Mouse (Mus musculus) forebrain, embryonic 15.5 days (tissue): ENCODE measurements around the gene Thbs4. TPM values are rescaled to one million over a fixed set of nuclear protein-coding genes. Genes with fewer than 3 reads are reported as not detected.
A peak's percentile ranks its signal among the peaks of the same experiment; 100 is the strongest.
"Not testable (repeated sequence)": the region's sequence is repeated elsewhere in the genome, so short reads cannot be mapped to it uniquely, and the experiment has no call there.

Source experiments
- ATAC-seq: fragments of 200-750 bp; cut with Nextera tagmentation; replicated peaks from 2 replicates; pipeline ENCODE4 v1.8.0; 2017; ENCODE audit warnings: mild to moderate bottlenecking, moderate TSS enrichment, moderate library complexity
- H3K27ac ChIP-seq: fragments of 300-500 bp; sonication (generic); replicated peaks from 2 replicates; pipeline ENCODE4 v1.5.1; 2015; ENCODE audit warnings: mild to moderate bottlenecking, inconsistent platforms
- H3K27me3 ChIP-seq: fragments of 300-500 bp; sonication (generic); 2 replicates; pipeline ENCODE4 v1.6.1; 2015; ENCODE audit warnings: inconsistent platforms
- H3K36me3 ChIP-seq: fragments of 300-500 bp; sonication (generic); 2 replicates; pipeline ENCODE4 v1.6.1; 2015; ENCODE audit warnings: mild to moderate bottlenecking, inconsistent platforms
- H3K4me1 ChIP-seq: fragments of 300-500 bp; sonication (generic); 2 replicates; pipeline ENCODE4 v1.6.1; 2015; ENCODE audit warnings: inconsistent platforms
- H3K4me2 ChIP-seq: fragments of 300-500 bp; sonication (generic); replicated peaks from 2 replicates; pipeline ENCODE4 v1.6.1; 2015; ENCODE audit warnings: mild to moderate bottlenecking, inconsistent platforms
- H3K4me3 ChIP-seq: fragments of 300-500 bp; sonication (generic); 2 replicates; pipeline ENCODE4 v1.5.1; 2015; ENCODE audit warnings: mild to moderate bottlenecking, inconsistent platforms
- H3K9ac ChIP-seq: fragments of 300-500 bp; sonication (generic); replicated peaks from 2 replicates; pipeline ENCODE4 v1.6.1; 2015; ENCODE audit warnings: mild to moderate bottlenecking, inconsistent platforms
- H3K9me3 ChIP-seq: fragments of 300-500 bp; sonication (generic); 2 replicates; pipeline ENCODE4 v1.6.1; 2016; ENCODE audit warnings: inconsistent platforms
- WGBS: fragments of 180-500 bp; shearing (Covaris S2); methylation state at CpG from one replicate; pipeline ENCODE4 v1.1.7; 2015; ENCODE audit warnings: mixed read lengths; 5-methylcytosine and 5-hydroxymethylcytosine counted together
- polyA plus RNA-seq: library from polyadenylated mRNA; unstranded; fragments of >200 nt; fragmentation: Nextera tagmentation; extraction: Ambion mirVana; gene quantifications from 2 replicates; pipeline ENCODE4 v1.2.1, GENCODE M21; 2015

The Thbs4 gene
- polyA plus RNA-seq = 0.93 and 1.5 TPM in 2 replicates

DNA sequence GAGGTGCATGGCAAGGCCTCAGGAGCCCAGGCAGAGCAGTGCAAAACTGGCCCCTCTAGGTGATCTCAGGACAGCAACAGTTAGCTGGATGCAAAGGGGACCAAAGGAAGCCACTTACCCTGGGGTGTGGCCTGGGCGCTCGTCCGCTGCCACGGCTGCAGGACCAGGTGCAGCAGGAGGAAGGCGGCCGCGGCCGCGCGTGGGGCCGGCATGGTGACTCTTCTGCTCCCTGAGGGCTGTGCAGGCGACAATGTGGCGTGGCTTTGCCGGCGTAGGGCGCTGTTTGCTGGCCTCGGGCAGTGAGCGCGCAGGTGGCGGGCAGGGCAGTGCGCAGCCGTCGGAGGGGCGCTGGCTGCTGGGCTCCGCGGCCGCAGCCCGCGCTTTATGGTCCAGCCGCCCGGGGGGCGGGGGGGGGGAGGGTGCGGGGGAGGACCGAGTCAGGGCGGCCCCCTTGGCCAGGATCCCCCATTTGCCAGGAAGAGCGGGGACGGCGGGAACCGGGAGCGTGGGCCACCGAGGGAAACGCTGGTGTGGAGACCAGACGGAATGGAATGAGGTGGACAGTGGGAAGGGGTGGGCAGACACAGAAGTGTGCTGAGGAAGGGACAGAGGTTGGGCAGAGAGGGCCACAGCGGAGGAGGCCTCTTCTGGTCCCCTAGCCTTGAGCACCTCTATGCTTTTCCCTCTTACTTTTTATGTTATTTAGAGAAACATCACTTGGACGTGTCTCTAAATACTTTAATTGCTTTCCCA lies at the start of gene Thbs4:
Thbs4 (minus strand) TSS at position 357 of the 753 bp plus-strand sequence.
- ATAC-seq = peak; percentile 70; the same call in 1 of the 2 replicates
- Histone ChIP-seq H3K36me3 (no peaks in the 10 kb centered on the region), H3K27ac (no peak within 1 kb of the TSS), H3K4me2 (peak within 1 kb of the TSS; percentile 47), H3K9ac (peak within 1 kb of the TSS; percentile 23), H3K4me1 (peaks cover 8% of the 10 kb centered on the region), H3K9me3 (no peaks in the 10 kb centered on the region), H3K27me3 (peaks cover 9% of the 10 kb centered on the region), H3K4me3 (peak within 1 kb of the TSS; percentile 29)
- WGBS = 7% methylated on average over 43 of the region's 45 CpGs

DNA sequence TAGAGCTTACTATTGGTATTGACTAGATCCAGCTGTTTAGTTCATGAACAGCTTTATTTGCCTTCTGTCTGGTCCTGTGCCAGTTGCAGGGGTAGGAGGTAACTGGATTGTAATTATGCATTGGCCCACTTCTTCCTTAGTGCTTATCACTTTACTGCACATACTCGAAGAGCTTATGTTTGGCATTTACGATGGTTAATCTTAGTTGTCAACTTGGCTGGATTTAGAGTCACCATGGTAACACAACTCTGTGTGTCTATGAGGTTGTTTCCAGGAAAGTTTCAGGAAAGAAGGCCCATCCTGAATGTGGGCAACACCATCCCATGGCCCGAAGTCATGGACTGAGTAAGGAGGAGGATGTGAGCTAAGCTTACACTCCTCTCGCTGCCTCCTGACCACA lies 38.5 kb upstream of the Thbs4 start:
- ATAC-seq = no peak

DNA sequence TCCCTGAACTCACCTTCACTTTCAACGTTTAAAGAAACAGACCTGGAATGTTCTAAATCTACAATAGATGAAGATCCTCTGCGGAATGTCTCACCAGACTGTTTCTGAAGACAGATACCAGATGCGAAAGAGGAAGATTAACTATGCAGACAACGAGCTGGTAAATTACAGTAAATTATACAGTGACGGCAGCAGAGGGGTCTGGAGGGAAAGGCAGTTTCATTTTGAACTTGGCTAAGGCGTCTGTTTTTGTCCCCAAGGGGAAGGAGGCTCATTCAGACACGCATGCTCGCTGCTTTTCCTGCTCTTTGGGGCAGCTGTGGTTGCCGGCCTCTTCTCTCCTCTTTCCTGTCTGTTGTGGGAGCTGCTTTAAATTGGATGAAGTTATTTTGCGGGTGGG lies 34.2 kb upstream of the Thbs4 start:
- Histone ChIP-seq H3K4me1 (0 out of 2 replicates have a peak, but pooled peaks cover 7% of the 10 kb centered on the region), H3K36me3 (no peaks in the 10 kb centered on the region), H3K4me3 (no peak overlapping the region), H3K27me3 (no peaks in the 10 kb centered on the region), H3K27ac (peak overlapping the region; percentile 50; the same call in 1 of the 2 replicates), H3K4me2 (no peak overlapping the region), H3K9me3 (no peaks in the 10 kb centered on the region), H3K9ac (no peak overlapping the region)
- peak; percentile 43; the same call in 1 of the 2 replicates for ATAC-seq
- WGBS = 59% methylated on average over 10 of the region's 10 CpGs

More for the DNA sequence above, 38.5 kb upstream of the Thbs4 start:
- Histone ChIP-seq H3K9me3 (no peaks in the 10 kb centered on the region), H3K27ac (no peak overlapping the region), H3K36me3 (no peaks in the 10 kb centered on the region), H3K9ac (no peak overlapping the region), H3K4me2 (no peak overlapping the region), H3K27me3 (no peaks in the 10 kb centered on the region), H3K4me1 (0 out of 2 replicates have a peak, but pooled peaks cover 7% of the 10 kb centered on the region), H3K4me3 (no peak overlapping the region)
- WGBS = 87% methylated on average over 4 of the region's 4 CpGs

DNA sequence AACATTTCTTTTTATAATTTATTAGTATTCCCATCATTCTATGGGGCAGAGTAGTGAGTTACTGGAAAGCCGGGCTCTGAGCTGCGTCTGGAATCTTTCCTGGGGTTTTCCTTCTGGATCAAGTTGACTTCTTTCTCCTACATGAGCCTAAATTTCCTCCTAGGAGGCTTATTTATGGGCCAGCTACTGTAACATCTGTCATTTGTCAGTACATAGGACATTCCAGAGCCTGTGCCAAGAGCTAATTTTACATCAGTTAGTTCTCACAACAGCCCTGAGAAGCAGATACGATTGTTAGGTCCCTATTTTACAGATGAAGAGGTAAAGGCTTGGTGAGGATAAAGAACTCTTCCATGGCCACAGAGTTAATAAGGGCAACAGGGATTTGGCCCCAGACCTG lies 22.7 kb upstream of the Thbs4 start:
- Histone ChIP-seq H3K27me3 (no peaks in the 10 kb centered on the region), H3K9me3 (no peaks in the 10 kb centered on the region), H3K9ac (no peak overlapping the region), H3K4me2 (no peak overlapping the region), H3K4me3 (no peak overlapping the region), H3K27ac (no peak overlapping the region), H3K36me3 (no peaks in the 10 kb centered on the region), H3K4me1 (no peaks in the 10 kb centered on the region)
- ATAC-seq = no peak
- 85% methylated on average over 3 of the region's 3 CpGs for WGBS

DNA sequence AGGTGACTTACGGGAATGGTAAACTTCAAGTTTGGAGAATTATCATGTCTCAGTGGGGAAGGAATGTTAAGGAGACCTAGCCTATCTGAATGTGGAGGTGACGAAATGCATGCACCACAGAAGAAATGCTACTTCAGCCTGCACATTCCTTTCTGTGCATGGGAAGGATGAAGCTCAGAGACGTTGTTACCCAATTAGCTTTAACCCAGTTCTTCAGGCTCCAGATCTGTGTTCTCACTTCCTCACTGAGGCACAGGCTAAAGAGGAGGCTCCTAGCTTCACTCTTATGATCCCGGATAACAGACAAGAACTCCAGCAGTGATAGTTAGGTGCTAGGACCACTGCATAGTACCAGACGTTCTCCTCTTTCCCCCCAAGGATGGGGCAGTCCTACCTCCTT lies 21.7 kb upstream of the Thbs4 start:
- ATAC-seq = no peak
- Histone ChIP-seq H3K9me3 (no peaks in the 10 kb centered on the region), H3K27me3 (no peaks in the 10 kb centered on the region), H3K9ac (no peak overlapping the region), H3K4me2 (no peak overlapping the region), H3K4me3 (no peak overlapping the region), H3K27ac (no peak overlapping the region), H3K4me1 (no peaks in the 10 kb centered on the region), H3K36me3 (no peaks in the 10 kb centered on the region)
- 86% methylated on average over 5 of the region's 5 CpGs for WGBS

DNA sequence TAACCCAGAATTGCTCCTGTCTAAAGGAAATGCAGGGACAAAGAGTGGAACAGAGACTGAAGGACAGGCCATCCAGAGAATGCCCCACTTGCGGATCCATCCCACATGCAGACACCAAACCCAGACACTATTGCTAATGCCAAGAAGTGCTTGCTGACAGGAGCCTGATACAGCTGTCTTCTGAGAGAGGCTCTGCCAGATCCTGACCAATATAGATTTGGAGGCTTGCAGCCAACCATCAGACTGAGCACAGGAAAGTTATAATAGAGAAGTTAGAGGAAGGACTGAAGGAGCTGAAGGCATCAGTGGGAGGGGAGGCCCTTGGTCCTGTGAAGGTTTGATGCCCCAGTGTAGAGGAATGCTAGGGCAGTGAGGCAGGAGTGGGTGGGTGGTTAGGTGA lies 16.0 kb upstream of the Thbs4 start:
- WGBS = 95% methylated on average over 1 of the region's 1 CpGs
- H3K4me1 ChIP-seq, H3K27ac ChIP-seq, H3K9me3 ChIP-seq, H3K9ac ChIP-seq, ATAC-seq, H3K4me3 ChIP-seq, H3K36me3 ChIP-seq, H3K27me3 ChIP-seq, H3K4me2 ChIP-seq: not testable (repeated sequence)

DNA sequence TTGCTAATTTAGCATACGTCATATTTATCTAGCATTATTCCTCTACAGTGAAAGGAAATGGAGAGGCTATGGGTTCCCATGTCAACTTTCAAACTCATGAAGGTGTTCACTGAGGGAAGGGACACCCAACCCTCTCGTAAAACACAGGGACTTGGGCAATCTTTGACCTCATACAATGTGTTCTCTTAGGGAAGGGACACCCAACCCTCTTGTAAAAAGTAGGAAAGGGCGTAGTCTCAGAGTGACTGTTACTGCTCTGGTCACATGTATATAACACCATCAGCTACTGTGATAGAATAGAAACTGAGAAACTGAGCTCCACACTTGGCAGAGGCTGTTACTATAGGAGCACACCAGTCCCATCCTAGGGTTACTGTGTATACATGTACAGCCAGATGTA lies 13.2 kb upstream of the Thbs4 start:
- no peaks in the 10 kb centered on the region for H3K27me3 ChIP-seq
- H3K36me3 ChIP-seq = no peaks in the 10 kb centered on the region
- no peak for ATAC-seq
- H3K4me1 ChIP-seq = no peaks in the 10 kb centered on the region
- no peaks in the 10 kb centered on the region for H3K9me3 ChIP-seq
- H3K4me3 ChIP-seq = no peak overlapping the region
- no peak overlapping the region for H3K27ac ChIP-seq
- no peak overlapping the region for H3K9ac ChIP-seq
- no peak overlapping the region for H3K4me2 ChIP-seq
- 91% methylated on average over 3 of the region's 3 CpGs for WGBS

DNA sequence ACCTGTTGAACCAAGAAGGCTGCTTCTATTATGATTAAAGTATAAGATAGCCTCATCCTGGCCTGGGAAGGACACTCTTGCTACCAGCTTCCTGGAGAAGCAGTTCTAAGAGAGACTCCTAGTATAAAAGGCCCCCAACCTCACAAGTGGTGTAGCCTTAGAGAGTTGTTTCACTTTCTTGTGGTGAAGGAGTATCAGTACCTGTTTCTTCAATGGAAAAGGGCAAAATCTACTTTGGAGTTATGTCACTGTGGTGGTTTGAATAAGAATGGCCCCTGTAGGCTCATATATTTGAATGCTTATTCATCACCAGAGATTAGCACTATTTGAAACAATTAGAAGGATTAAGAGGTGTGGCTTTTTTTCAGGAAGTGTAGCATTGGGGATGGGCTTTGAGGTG lies 12.2 kb upstream of the Thbs4 start:
- Histone ChIP-seq H3K4me2 (no peak overlapping the region), H3K36me3 (no peaks in the 10 kb centered on the region), H3K9me3 (no peaks in the 10 kb centered on the region), H3K4me3 (no peak overlapping the region), H3K27me3 (no peaks in the 10 kb centered on the region), H3K4me1 (no peaks in the 10 kb centered on the region), H3K27ac (no peak overlapping the region), H3K9ac (no peak overlapping the region)
- no peak for ATAC-seq

DNA sequence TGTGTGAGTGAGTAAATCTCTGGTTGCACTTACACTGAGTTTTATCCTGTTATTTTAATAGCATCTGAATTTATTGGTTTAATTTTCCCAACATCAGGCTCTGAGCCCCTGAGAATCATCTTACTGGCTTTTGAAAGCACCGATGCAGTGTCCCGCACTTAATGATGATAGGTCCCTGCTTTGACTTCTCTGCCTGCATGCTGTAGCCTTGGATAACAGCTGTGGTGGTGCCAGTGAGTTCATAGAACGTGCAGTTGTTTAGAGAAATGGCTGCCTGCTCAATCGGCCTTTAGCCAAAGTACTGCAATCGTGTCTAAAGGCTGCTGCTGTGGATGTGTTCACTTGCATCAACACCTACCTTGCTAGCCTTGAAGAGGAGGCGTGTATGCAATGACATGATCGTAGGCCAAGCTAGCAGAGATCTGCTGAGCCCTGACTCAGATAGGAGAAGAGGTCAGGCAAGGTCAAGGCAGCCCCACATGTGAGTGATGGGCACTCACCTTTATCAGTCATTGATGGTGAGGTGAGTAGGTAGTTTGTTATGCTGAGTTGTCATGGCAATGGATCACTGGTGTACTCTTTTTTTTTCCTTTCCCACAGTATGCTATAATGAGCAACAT lies 4.8 kb upstream of the Thbs4 start:
- H3K4me1 ChIP-seq = peaks cover 13% of the 10 kb centered on the region
- 86% methylated on average over 7 of the region's 7 CpGs for WGBS
- no peak for ATAC-seq
- no peak overlapping the region for H3K27ac ChIP-seq
- H3K4me2 ChIP-seq = no peak overlapping the region
- no peak overlapping the region for H3K9ac ChIP-seq
- H3K4me3 ChIP-seq = no peak overlapping the region
- H3K36me3 ChIP-seq = no peaks in the 10 kb centered on the region
- peaks cover 4% of the 10 kb centered on the region for H3K27me3 ChIP-seq
- no peaks in the 10 kb centered on the region for H3K9me3 ChIP-seq

DNA sequence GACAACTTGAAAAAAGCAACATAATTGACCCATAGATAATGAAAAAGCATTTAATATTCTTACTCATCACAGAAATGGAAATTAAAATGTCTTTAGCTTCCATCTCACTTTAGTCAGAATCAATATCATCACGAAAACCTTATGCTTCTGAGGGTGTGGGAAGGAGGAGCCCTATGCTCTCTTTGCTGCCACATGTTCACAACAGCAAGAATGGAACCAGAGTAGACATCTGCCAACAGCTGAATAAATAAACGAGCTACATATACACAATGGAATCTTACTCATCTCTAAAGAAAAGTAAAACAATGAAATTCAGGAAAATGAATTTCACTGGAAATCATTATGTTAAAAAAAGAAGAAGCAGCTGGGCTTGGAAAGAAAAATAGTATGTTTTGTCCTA lies 4.2 kb upstream of the Thbs4 start:
- Histone ChIP-seq H3K4me2 (no peak overlapping the region), H3K27ac (no peak overlapping the region), H3K4me1 (peaks cover 14% of the 10 kb centered on the region), H3K9ac (no peak overlapping the region), H3K27me3 (peaks cover 9% of the 10 kb centered on the region), H3K9me3 (no peaks in the 10 kb centered on the region), H3K4me3 (no peak overlapping the region), H3K36me3 (no peaks in the 10 kb centered on the region)
- ATAC-seq = no peak
- WGBS = 72% methylated on average over 2 of the region's 2 CpGs

DNA sequence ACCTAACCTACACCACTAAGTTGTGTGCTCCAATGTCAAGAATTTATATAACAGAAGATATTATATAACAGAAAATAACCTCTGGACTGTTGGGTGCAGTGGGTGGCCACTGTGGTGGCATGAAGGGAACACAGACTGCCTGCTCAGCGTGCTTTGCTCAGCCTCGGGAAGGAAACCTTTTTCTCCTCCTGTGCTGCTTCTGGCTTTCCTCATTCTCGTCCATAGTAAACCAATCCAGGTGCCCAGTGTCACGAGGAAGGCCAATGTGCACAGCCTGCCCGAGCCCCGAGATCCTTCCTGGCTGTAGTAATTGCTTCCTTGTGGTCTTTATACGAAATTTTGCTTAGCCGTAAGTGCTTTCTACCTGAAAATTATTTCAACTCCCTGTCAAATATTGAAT lies 982 bp downstream of the Thbs4 start:
- WGBS = 80% methylated on average over 8 of the region's 8 CpGs
- no peak overlapping the region for H3K4me2 ChIP-seq
- no peak overlapping the region for H3K9ac ChIP-seq
- H3K36me3 ChIP-seq = no peaks in the 10 kb centered on the region
- peaks cover 9% of the 10 kb centered on the region for H3K27me3 ChIP-seq
- H3K9me3 ChIP-seq = no peaks in the 10 kb centered on the region
- ATAC-seq = no peak
- H3K27ac ChIP-seq = no peak overlapping the region
- H3K4me1 ChIP-seq = peaks cover 8% of the 10 kb centered on the region
- no peak overlapping the region for H3K4me3 ChIP-seq

DNA sequence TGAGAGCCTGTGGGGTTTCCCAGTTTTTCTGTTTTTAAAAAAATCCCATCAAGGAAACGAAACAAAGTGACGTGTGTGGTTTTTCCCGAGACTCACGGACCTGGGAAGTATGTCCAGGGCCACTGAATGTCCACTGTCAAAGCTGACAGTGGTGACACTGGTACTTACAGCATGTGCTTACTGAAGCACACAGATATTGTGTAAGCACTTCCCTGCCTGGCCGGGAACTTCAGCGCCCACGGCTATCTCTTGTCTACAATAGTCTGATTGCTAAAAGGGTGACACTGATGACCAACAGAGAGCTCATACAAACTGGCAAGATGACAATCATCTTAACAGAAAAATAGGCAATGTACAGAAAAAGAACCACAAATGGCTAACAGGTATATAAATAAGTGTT lies 3.1 kb downstream of the Thbs4 start:
- Histone ChIP-seq H3K4me1 (peaks cover 8% of the 10 kb centered on the region), H3K4me3 (no peak overlapping the region), H3K27me3 (peaks cover 9% of the 10 kb centered on the region), H3K27ac (no peak overlapping the region), H3K36me3 (no peaks in the 10 kb centered on the region), H3K4me2 (no peak overlapping the region), H3K9ac (no peak overlapping the region), H3K9me3 (no peaks in the 10 kb centered on the region)
- no peak for ATAC-seq
- WGBS = 83% methylated on average over 7 of the region's 7 CpGs
